In the genomic region with DNA sequence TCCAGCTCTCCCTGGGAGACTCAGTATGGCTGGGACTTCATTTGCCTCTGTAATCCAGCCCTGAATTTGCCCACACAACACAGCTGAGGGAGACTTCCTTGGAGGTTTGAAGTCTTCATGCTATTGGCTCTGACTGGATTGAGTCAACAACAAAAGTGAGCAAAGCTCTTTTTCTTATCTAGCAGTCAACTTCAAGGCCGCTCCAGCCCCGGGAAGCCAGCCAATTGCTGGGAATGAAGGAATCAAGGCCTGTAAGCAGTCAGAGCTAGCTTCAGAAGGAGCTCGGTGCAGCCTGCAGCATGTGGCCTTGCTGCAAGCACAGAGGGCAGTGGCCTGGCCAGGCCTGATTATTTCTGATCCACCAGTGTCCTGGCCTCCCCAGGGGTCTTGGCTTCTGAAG, we compare ENCODE assay signal across 8 mouse cellular contexts. TPM values are rescaled to one million over a fixed set of nuclear protein-coding genes. Genes with fewer than 3 reads are reported as not detected.
A peak's percentile ranks its signal among the peaks of the same experiment; 100 is the strongest.
DNase-seq lines count a peak whose midpoint lies in the region; ATAC-seq lines count a peak whose summit lies in the region.

No protein-coding gene starts in this region.

- H3K36me3 ChIP-seq in intestine, embryonic 15.5 days = no peaks in the 10 kb centered on the region
- no peaks in the 10 kb centered on the region for H3K36me3 ChIP-seq in limb, embryonic 15.5 days

- H3K4me3 ChIP-seq in intestine, embryonic 15.5 days (replicated peaks) = no peak overlapping the region
- H3K4me3 ChIP-seq in limb, embryonic 15.5 days = no peak overlapping the region

- ATAC-seq in intestine, embryonic 15.5 days = peak; percentile 90
- no peak for ATAC-seq in limb, embryonic 15.5 days (ENCODE audit: insufficient number of reproducible peaks, low FRiP score, low TSS enrichment, low read depth)
- ATAC-seq in erythroid progenitor cell, adult 5-6 weeks (replicated peaks; ENCODE audit: low FRiP score, poor library complexity, severe bottlenecking) = no peak

- DNase-seq in adipocyte (ENCODE audit: low spot score) = peak; percentile 89
- DNase-seq in adrenal gland, postnatal 4 days (ENCODE audit: low spot score in 2 of 2) = peak; percentile 74 to 94
- peak; percentile 82 for DNase-seq in gastrocnemius, postnatal 14 days
- peak; percentile 50 to 55 for DNase-seq in right cerebral cortex, adult 2 months (ENCODE audit: low spot score in 2 of 2)
- no peak for DNase-seq in thymus, postnatal 10 days (ENCODE audit: low spot score in 2 of 2)

- peak overlapping the region; percentile 92 for H3K27ac ChIP-seq in intestine, embryonic 15.5 days
- H3K27ac ChIP-seq in limb, embryonic 15.5 days = peak overlapping the region; percentile 84

- 2% methylated on average over 3 of the region's 3 CpGs for WGBS in intestine, embryonic 15.5 days
- 28% methylated on average over 3 of the region's 3 CpGs for WGBS in limb, embryonic 15.5 days

- H3K9ac ChIP-seq in intestine, embryonic 15.5 days = no peak overlapping the region
- no peak overlapping the region for H3K9ac ChIP-seq in limb, embryonic 15.5 days

- H3K4me2 ChIP-seq in intestine, embryonic 15.5 days (replicated peaks) = no peak overlapping the region
- H3K4me2 ChIP-seq in limb, embryonic 15.5 days = no peak overlapping the region

- no peaks in the 10 kb centered on the region for H3K9me3 ChIP-seq in intestine, embryonic 15.5 days
- no peaks in the 10 kb centered on the region for H3K9me3 ChIP-seq in limb, embryonic 15.5 days

- intact Hi-C loops in gastrocnemius, postnatal 14 days (cut with DNase I; ENCODE audit: low total_unique reads) = no loop called here

- H3K27me3 ChIP-seq in intestine, embryonic 15.5 days (replicated peaks) = no peaks in the 10 kb centered on the region
- H3K27me3 ChIP-seq in limb, embryonic 15.5 days = no peaks in the 10 kb centered on the region

- peaks cover 24% of the 10 kb centered on the region for H3K4me1 ChIP-seq in intestine, embryonic 15.5 days (replicated peaks)
- H3K4me1 ChIP-seq in limb, embryonic 15.5 days = peaks cover 24% of the 10 kb centered on the region

RNA-seq across cellular contexts. Expression of gene Doc2b, which starts 16.1 kb away (rescaled TPM):
- 10 to 100 TPM; 30.9 to 35.2 TPM for total RNA-seq in adrenal gland, postnatal 4 days (2021)
- total RNA-seq in gastrocnemius, postnatal 14 days (2021) = 1 to 10 TPM in 1 of 2 experiments, under 1 TPM in 1; 0.53 to 1.8 TPM
- polyA plus RNA-seq in intestine, embryonic 15.5 days (2015; fragmentation: Nextera tagmentation; extraction: Ambion mirVana) = 1.1 and 1.4 TPM in 2 replicates
- 0.89 and 1.6 TPM in 2 replicates for polyA plus RNA-seq in limb, embryonic 15.5 days (2015; fragmentation: Nextera tagmentation; extraction: Ambion mirVana)
- not detected in 2 replicates for total RNA-seq in erythroid progenitor cell, adult 5-6 weeks (2015; ENCODE audit: low replicate concordance)
- not detected in 2 replicates for total RNA-seq in erythroid progenitor cell, adult 5-6 weeks (2017; ENCODE audit: low replicate concordance)

Comparison
In these comparisons a context has a peak if more than half of its experiments do, and no peak if none do; other contexts are left out.
1. DNase-seq: peak in adipocyte (single experiment), adrenal gland, postnatal 4 days (2 of 2), gastrocnemius, postnatal 14 days (single experiment) and right cerebral cortex, adult 2 months (2 of 2); none in thymus, postnatal 10 days (0 of 2).
2. RNA of gene Doc2b, which starts 16.1 kb away (total RNA-seq): 30.9 to 35.2 TPM in adrenal gland, postnatal 4 days; 0.53 to 1.8 TPM in gastrocnemius, postnatal 14 days and not detected in erythroid progenitor cell, adult 5-6 weeks; every median in the first group is over 10 times any median in the second.